Mouse (Mus musculus) heart, postnatal 0 days (tissue): Measurements from ENCODE around the gene Lhfp. TPM values are rescaled to one million over a fixed set of nuclear protein-coding genes. Genes with fewer than 3 reads are reported as not detected.

Experiments
- ATAC-seq: fragments of 200-750 bp; cut with Nextera tagmentation; 2 replicates; pipeline ENCODE4 v1.8.0; 2017; ENCODE audit warnings: low read depth, moderate number of reproducible peaks, moderate library complexity; ENCODE audit not compliant: insufficient read depth
- DNase-seq: peaks from one replicate; pipeline ENCODE4 v3.0.0-alpha.2; 2016; ENCODE audit warnings: low spot score
- H3K27ac ChIP-seq: fragments of 300-500 bp; sonication (generic); 2 replicates; pipeline ENCODE4 v1.5.1; 2014; ENCODE audit warnings: low read depth, mild to moderate bottlenecking
- H3K27me3 ChIP-seq: fragments of 300-500 bp; sonication (generic); 2 replicates; pipeline ENCODE4 v1.6.1; 2014; ENCODE audit warnings: low read length, mixed read lengths; ENCODE audit not compliant: control insufficient read depth, insufficient read depth
- H3K36me3 ChIP-seq: fragments of 300-500 bp; sonication (generic); replicated peaks from 2 replicates; pipeline ENCODE4 v1.6.1; 2014; ENCODE audit warnings: low read length, mixed read lengths; ENCODE audit not compliant: control insufficient read depth, insufficient read depth
- H3K4me1 ChIP-seq: fragments of 300-500 bp; sonication (generic); 2 replicates; pipeline ENCODE4 v1.6.1; 2014; ENCODE audit warnings: antibody characterized with exemption; ENCODE audit not compliant: control insufficient read depth, insufficient read depth
- H3K4me2 ChIP-seq: fragments of 300-500 bp; sonication (generic); 2 replicates; pipeline ENCODE4 v1.6.1; 2014; ENCODE audit warnings: low read depth, mild to moderate bottlenecking, low read length, moderate library complexity
- H3K4me3 ChIP-seq: fragments of 300-500 bp; sonication (generic); 2 replicates; pipeline ENCODE4 v1.5.1; 2014; ENCODE audit warnings: low read depth, low read length
- H3K9ac ChIP-seq: fragments of 300-500 bp; sonication (generic); replicated peaks from 2 replicates; pipeline ENCODE4 v1.6.1; 2014; ENCODE audit warnings: low read depth, low read length, mixed read lengths
- H3K9me3 ChIP-seq: fragments of 300-500 bp; sonication (generic); replicated peaks from 2 replicates; pipeline ENCODE4 v1.6.1; 2016; ENCODE audit warnings: low read length; ENCODE audit not compliant: control insufficient read depth
- CTCF ChIP-seq: IDR thresholded peaks from 2 replicates; pipeline ENCODE4 v1.5.1; 2016; ENCODE audit warnings: antibody characterized with exemption, control low read depth, low read depth
- EP300 ChIP-seq: IDR thresholded peaks from 2 replicates; pipeline ENCODE4 v1.6.1; 2016; ENCODE audit warnings: antibody characterized with exemption, low read depth
- WGBS: fragments of 180-500 bp; shearing (Covaris S2); extraction: QIAGEN DNeasy Blood & Tissue Kit; methylation state at CpG from one replicate; pipeline ENCODE4 v1.1.7; 2014; 5-methylcytosine and 5-hydroxymethylcytosine counted together
- polyA plus RNA-seq: library from polyadenylated mRNA; unstranded; fragments of >200 nt; fragmentation: Nextera tagmentation; extraction: Ambion mirVana; gene quantifications from 2 replicates; pipeline ENCODE4 v1.2.1, GENCODE M21; 2015
- total RNA-seq: library from RNA; depleted of rRNA; stranded (reverse); fragments of >200 nt; gene quantifications from 2 replicates; pipeline ENCODE4 v1.2.3, GENCODE M21; 2014; ENCODE audit warnings: low replicate concordance

Lhfp gene
- total and polyA plus RNA-seq, 2 experiments from 2014 or later, result 78.0 to 87.2 TPM

DNA sequence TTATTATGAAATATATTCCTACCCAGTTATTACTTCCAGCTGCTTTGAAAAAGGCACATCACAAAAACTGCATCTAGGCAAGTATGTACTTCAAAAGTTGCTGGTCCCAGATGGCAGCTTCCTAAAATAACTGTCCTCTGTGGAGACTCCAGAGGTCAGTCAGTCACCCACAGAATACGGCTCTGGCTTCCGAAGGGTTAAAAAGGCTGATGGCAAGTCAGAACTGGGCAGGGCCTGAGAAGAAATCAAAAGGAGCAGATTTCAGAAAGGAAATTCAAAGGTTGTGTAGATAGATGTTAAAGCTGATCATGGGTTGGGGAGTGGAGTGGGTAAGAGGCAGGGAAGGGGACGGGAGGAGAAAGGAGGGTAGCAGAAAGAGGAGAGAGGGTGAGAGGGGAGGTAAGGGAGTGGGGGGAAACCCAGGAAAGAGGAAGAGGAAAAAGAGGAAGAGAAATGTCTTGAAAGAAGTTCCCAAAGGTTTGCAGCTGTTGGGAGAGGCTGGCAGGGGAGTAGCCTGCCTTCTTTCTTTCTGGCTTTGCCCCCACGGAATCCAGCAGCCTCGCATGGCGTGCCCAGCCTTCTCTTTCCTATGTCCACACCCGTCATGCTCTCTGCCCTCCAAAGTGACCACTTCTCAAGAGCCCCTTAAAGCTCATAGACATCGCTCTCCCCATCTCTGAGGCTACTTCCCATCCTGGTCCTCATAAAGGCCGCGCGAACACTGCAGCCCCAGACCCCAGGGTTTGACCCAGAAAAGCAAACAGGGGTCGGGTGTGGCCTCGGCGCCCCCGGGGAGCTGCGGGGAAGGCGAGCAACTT lies 526 bp upstream of the Lhfp start:
- H3K36me3 ChIP-seq, result 0 out of 2 replicates have a peak, but pooled peaks cover 7% of the 10 kb centered on the region
- H3K27ac ChIP-seq, result peak overlapping the region; percentile 95
- H3K4me1 ChIP-seq, result peaks cover 35% of the 10 kb centered on the region
- peak overlapping the region; percentile 83 for H3K4me2 ChIP-seq
- H3K9ac ChIP-seq, result peak overlapping the region; percentile 83
- no peaks in the 10 kb centered on the region for H3K27me3 ChIP-seq
- peak; percentile 69 for DNase-seq
- no peaks in the 10 kb centered on the region for H3K9me3 ChIP-seq
- TF ChIP-seq EP300 (peak; percentile 61; the same call in 1 of the 2 replicates), CTCF (no peak)
- H3K4me3 ChIP-seq, result peak overlapping the region; percentile 84
- peak; percentile 35 for ATAC-seq
- WGBS, result 4% methylated on average over 16 of the region's 17 CpGs

DNA sequence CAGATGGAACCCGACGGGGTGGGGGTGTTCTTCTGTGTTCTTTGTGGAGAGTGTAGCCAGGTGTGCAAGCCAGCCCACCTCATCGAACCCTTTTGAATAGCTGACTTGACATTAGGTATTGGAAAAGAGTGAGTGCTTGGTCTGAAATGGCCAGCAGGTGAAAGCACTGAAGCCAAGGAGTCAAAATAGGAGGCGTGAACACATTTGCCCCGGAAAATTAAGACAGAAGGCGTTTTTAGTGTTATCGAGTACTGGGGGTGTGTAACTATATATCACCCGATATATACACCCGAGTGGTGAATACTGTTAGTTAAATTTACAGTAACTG lies 876 bp downstream of the Lhfp start:
- 8% methylated on average over 9 of the region's 9 CpGs for WGBS
- 0 out of 2 replicates have a peak, but pooled peaks cover 7% of the 10 kb centered on the region for H3K36me3 ChIP-seq
- H3K27me3 ChIP-seq, result no peaks in the 10 kb centered on the region
- no peak for TF ChIP-seq CTCF
- TF ChIP-seq EP300, result no peak
- H3K9me3 ChIP-seq, result no peaks in the 10 kb centered on the region
- peak overlapping the region; percentile 95 for H3K27ac ChIP-seq
- ATAC-seq, result no peak
- H3K4me1 ChIP-seq, result peaks cover 37% of the 10 kb centered on the region
- peak overlapping the region; percentile 83 for H3K9ac ChIP-seq
- H3K4me2 ChIP-seq, result peak overlapping the region; percentile 83
- DNase-seq, result no peak
- peak overlapping the region; percentile 84 for H3K4me3 ChIP-seq

DNA sequence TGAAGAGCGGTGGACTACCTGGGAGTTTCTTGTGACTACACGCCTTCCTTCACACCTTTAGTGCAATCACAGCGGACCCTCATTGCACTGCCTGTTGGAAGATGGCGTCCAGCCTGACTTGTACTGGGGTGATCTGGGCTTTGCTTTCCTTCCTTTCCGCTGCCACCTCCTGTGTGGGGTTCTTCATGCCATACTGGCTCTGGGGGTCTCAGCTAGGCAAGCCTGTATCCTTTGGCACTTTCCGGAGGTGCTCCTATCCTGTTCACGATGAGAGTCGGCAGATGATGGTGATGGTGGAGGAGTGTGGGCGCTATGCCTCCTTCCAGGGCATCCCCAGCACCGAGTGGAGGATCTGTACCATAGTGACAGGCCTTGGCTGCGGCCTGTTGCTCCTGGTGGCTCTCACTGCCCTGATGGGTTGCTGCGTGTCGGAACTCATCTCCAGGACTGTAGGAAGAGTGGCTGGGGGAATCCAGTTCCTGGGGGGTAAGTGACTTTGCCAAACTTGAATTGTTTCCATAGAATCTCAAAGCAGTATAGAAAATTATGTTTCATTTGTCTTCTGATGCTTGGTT lies 2.0 kb downstream of the Lhfp start:
- Histone ChIP-seq H3K27me3 (no peaks in the 10 kb centered on the region), H3K4me2 (peak overlapping the region; percentile 83), H3K36me3 (0 out of 2 replicates have a peak, but pooled peaks cover 7% of the 10 kb centered on the region), H3K4me3 (peak overlapping the region; percentile 84), H3K27ac (peak overlapping the region; percentile 95), H3K4me1 (peaks cover 37% of the 10 kb centered on the region), H3K9ac (no peak overlapping the region; the same call in 1 of the 2 replicates), H3K9me3 (no peaks in the 10 kb centered on the region)
- ATAC-seq (no peak), DNase-seq (no peak)
- 75% methylated on average over 13 of the region's 13 CpGs for WGBS
- TF ChIP-seq EP300 (no peak), CTCF (no peak)

DNA sequence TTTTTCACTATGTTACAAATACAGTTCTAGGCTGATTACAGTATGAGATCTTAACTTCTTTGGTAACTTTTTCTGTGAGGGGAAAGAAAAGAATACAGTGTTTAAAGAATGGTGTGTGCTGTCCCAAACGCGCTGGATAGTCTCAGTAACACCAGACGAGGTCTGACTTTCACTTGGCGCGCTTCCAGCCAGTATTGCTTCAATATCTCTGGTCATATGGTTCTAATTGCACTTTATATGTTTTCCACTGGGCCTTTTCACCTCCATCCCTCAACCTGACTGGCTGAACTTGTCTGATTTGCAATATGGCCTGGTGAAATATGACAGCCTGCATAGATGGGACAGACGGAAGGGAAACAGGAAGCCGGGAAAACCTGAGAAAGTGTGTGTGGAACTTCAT lies 2.9 kb downstream of the Lhfp start:
- H3K4me3 ChIP-seq, result peak overlapping the region; percentile 84
- H3K4me2 ChIP-seq, result peak overlapping the region; percentile 83
- peaks cover 36% of the 10 kb centered on the region for H3K4me1 ChIP-seq
- 15% methylated on average over 7 of the region's 7 CpGs for WGBS
- TF ChIP-seq CTCF, result no peak
- TF ChIP-seq EP300, result peak; percentile 60; the same call in 1 of the 2 replicates
- DNase-seq (peak; percentile 44), ATAC-seq (no peak)
- H3K36me3 ChIP-seq, result 0 out of 2 replicates have a peak, but pooled peaks cover 7% of the 10 kb centered on the region
- H3K9ac ChIP-seq, result peak overlapping the region; percentile 56
- peak overlapping the region; percentile 68 for H3K27ac ChIP-seq
- no peaks in the 10 kb centered on the region for H3K9me3 ChIP-seq
- H3K27me3 ChIP-seq, result no peaks in the 10 kb centered on the region

DNA sequence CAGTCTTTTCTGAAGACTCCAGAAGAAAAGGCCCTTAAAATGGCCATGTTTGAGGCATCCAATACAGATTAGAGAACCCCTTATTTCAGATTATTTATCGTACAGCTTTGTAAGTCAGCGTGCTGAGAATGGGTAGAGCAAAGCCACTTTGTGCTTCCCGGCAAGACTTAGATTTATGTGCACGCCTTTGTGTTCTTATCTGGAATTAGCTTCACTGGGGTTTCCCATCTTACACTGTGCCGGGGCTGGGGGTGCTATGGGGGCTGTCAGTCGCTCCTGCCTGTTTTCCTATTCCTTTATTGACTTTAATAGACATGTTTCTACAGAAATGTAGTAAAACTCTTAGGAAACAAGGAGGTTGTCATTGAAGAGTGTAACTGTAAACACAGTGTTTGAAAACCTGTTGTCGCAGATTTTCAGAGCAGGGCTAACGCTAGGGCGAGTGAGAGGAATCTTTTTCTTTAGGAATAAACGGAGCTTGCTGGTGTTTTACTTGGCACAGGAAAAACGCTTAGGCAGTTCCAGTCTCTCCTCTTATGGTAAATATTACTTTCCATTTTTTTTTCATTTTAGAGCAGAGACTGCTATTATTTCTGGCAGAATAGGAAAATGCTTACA lies 3.5 kb downstream of the Lhfp start:
- WGBS, result 17% methylated on average over 11 of the region's 11 CpGs
- H3K27ac ChIP-seq, result peak overlapping the region; percentile 68
- TF ChIP-seq EP300 (no peak), CTCF (no peak)
- H3K27me3 ChIP-seq, result no peaks in the 10 kb centered on the region
- H3K9ac ChIP-seq, result peak overlapping the region; percentile 56
- H3K36me3 ChIP-seq, result 0 out of 2 replicates have a peak, but pooled peaks cover 7% of the 10 kb centered on the region
- DNase-seq (no peak), ATAC-seq (no peak)
- H3K4me1 ChIP-seq, result peaks cover 35% of the 10 kb centered on the region
- no peaks in the 10 kb centered on the region for H3K9me3 ChIP-seq
- H3K4me3 ChIP-seq, result peak overlapping the region; percentile 84
- peak overlapping the region; percentile 83 for H3K4me2 ChIP-seq
